Mouse (Mus musculus) heart, embryonic 16.5 days (tissue): ENCODE results near the gene Mvb12b. TPM values are rescaled to one million over a fixed set of nuclear protein-coding genes. Genes with fewer than 3 reads are reported as not detected.

Experiments
- ATAC-seq: fragments of 200-750 bp; cut with Nextera tagmentation; replicated peaks from 2 replicates; pipeline ENCODE4 v1.8.0; 2017; ENCODE audit warnings: moderate number of reproducible peaks; ENCODE audit not compliant: insufficient read depth, low FRiP score; ENCODE audit errors: extremely low read depth
- H3K27ac ChIP-seq: fragments of 300-500 bp; sonication (generic); 2 replicates; pipeline ENCODE4 v1.5.1; 2014; ENCODE audit warnings: mild to moderate bottlenecking, low read length, control low read depth, moderate library complexity
- H3K27me3 ChIP-seq: fragments of 300-500 bp; sonication (generic); 2 replicates; pipeline ENCODE4 v1.6.1; 2014; ENCODE audit warnings: low read length, mixed read lengths; ENCODE audit not compliant: control insufficient read depth, insufficient read depth
- H3K36me3 ChIP-seq: fragments of 300-500 bp; sonication (generic); 2 replicates; pipeline ENCODE4 v1.6.1; 2014; ENCODE audit not compliant: control insufficient read depth, insufficient read depth
- H3K4me1 ChIP-seq: fragments of 300-500 bp; sonication (generic); 2 replicates; pipeline ENCODE4 v1.6.1; 2014; ENCODE audit warnings: low read length, mixed read lengths; ENCODE audit not compliant: control insufficient read depth, insufficient read depth
- H3K4me2 ChIP-seq: fragments of 300-500 bp; sonication (generic); 2 replicates; pipeline ENCODE4 v1.6.1; 2014; ENCODE audit warnings: low read depth, mild to moderate bottlenecking, control low read depth, low read length
- H3K4me3 ChIP-seq: fragments of 300-500 bp; sonication (generic); 2 replicates; pipeline ENCODE4 v1.5.1; 2014; ENCODE audit warnings: mild to moderate bottlenecking, control low read depth, low read length
- H3K9ac ChIP-seq: fragments of 300-500 bp; sonication (generic); 2 replicates; pipeline ENCODE4 v1.6.1; 2014; ENCODE audit warnings: low read length, control low read depth
- H3K9me3 ChIP-seq: fragments of 300-500 bp; sonication (generic); replicated peaks from 2 replicates; pipeline ENCODE4 v1.6.1; 2016; ENCODE audit warnings: low read length; ENCODE audit not compliant: control insufficient read depth
- WGBS: fragments of 180-500 bp; shearing (Covaris S2); extraction: QIAGEN DNeasy Blood & Tissue Kit; methylation state at CpG from one replicate; pipeline ENCODE4 v1.1.7; 2014; 5-methylcytosine and 5-hydroxymethylcytosine counted together
- polyA plus RNA-seq: library from polyadenylated mRNA; unstranded; fragments of >200 nt; fragmentation: Nextera tagmentation; extraction: Ambion mirVana; gene quantifications from 2 replicates; pipeline ENCODE4 v1.2.1, GENCODE M21; 2015

Gene Mvb12b
- 10.1 and 10.9 TPM in 2 replicates for polyA plus RNA-seq

DNA sequence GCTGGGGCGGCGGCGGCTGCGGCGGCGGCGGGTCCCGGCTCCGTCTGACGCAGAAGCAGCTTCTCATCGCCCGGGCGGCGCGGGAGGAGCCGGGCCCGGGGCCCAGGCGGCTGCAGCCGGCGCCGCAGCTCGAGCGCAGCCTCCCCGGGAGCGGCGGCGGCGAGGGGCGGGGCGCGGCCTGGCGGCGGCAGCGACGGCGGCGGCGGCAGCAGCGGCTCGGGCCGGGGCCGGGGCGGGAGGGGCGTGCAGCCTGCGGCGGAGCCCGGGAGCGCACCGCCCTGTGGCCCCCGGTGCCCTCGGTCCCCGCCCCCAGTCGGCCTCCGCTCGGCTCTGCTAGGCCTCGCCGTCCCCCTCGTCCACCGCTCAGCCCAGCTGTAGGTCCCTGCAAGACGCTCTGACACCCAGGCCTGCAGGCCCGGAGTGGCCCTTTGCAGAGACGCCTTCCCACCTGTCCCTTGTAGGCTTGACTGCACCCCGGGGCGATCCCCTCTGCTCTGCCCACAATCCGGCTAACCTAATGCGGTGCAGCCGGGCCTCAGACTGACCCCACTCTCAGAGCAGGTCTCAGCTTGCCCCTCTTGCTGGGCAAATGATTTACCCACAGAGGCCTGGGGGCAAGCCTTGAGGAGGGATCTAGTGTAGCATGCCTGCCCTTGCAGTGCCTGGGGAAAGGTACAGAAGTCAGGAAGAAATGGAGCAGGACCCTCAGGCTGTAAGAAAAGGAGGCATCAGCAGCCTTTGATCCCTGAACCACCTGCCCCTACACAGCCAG, at the start of gene Mvb12b:
Gene Mvb12b, minus strand, starts transcription at position 619 of the 772 bp plus-strand sequence.
- H3K4me1 ChIP-seq: peaks cover 11% of the 10 kb centered on the region
- H3K4me2 ChIP-seq: peak within 1 kb of the TSS; percentile 72
- ATAC-seq: peak; percentile 71
- peak within 1 kb of the TSS; percentile 87 for H3K4me3 ChIP-seq
- H3K9me3 ChIP-seq: no peaks in the 10 kb centered on the region
- H3K36me3 ChIP-seq: no peaks in the 10 kb centered on the region
- no peaks in the 10 kb centered on the region for H3K27me3 ChIP-seq
- H3K9ac ChIP-seq: peak within 1 kb of the TSS; percentile 97
- peak within 1 kb of the TSS; percentile 77 for H3K27ac ChIP-seq
- WGBS: 1% methylated on average over 58 of the region's 67 CpGs

DNA sequence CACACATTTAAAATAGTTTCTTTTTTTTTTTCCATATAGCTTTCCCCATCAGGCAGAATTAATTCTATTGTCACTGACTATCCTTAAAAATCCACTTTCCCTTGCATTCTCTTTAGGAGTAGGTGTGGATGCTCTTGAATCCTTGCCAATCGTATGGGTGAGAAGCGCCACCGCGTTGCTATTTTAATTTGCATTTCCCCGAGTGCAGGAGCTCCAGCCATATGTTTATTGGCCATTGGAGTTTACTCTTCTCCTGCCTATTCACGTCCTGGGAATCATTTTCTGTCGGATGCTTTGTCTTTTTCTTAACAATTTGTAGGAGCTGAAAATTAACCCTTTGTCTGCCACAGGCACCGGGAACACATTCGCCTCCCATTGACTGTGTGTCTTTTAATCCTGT, 48.0 kb upstream of the Mvb12b start:
- 54% methylated on average over 9 of the region's 9 CpGs for WGBS
- ATAC-seq: no peak
- no peaks in the 10 kb centered on the region for H3K4me1 ChIP-seq

DNA sequence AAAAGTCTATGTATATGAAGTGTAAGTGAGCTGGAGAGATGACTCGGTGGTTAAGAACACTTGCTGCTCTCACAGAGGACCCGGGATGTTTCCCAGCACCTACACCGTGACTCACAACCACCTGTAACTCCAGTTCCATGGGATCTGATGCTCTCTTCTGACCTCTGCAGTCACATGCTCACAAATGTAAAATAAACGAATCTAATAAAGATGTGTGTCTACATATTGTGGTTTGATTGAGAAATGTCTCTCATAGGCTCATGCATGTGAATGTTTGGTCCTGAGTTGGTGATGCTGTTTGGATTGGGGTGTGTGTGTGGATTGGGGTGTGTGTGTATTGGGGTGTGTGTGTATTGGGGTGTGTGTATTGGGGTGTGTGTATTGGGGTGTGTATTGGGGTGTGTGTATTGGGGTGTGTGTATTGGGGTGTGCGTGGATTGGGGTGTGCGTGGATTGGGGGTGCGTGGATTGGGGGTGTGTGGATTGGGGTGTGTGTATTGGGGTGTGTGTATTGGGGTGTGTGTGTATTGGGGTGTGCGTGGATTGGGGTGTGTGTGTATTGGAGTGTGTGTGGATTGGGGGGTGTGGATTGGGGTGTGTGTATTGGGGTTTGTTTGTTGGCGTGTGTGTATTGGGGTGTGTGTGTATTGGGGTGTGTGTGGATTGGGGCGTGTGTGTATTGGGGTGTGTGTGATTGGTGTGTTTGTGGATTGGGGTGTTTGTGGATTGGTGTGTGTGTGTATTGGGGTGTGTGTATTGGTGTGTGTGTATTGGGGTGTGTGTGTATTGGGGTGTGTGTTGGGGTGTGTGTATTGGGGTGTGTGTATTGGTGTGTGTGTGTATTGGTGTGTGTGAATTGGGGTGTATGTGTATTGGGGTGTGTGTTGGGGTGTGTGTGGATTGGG, 46.1 kb upstream of the Mvb12b start:
- no peak; the same call in 1 of the 2 replicates for ATAC-seq
- Histone ChIP-seq H3K9me3 (peaks cover 6% of the 10 kb centered on the region), H3K9ac (no peak overlapping the region), H3K4me3 (no peak overlapping the region), H3K27me3 (no peaks in the 10 kb centered on the region), H3K36me3 (no peaks in the 10 kb centered on the region), H3K27ac (no peak overlapping the region), H3K4me1 (no peaks in the 10 kb centered on the region), H3K4me2 (no peak overlapping the region)
- WGBS: 63% methylated on average over 10 of the region's 10 CpGs

More for the DNA sequence above, 48.0 kb upstream of the Mvb12b start:
- Histone ChIP-seq H3K36me3 (no peaks in the 10 kb centered on the region), H3K9me3 (peaks cover 6% of the 10 kb centered on the region), H3K27ac (no peak overlapping the region), H3K4me3 (no peak overlapping the region), H3K4me2 (no peak overlapping the region), H3K27me3 (no peaks in the 10 kb centered on the region), H3K9ac (no peak overlapping the region)

DNA sequence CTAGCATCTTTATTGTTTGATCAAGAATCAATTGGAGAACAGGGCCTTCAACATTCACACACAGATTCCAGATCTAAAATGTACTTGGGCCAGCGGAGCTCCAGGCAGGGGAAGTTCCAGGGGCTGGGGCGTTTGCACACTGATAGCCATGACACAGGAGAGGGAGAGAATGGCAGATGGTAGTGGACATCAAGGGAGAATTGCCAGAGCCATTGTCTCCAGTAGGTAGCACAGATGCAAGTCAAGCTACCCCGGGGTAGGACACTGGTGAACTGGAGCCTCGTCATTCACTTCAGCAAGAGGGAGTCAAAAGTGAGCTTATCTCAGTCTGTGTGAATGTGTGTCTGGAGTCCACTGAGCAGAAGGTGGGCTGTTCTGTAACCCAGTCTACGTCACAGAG, 43.4 kb upstream of the Mvb12b start:
- Histone ChIP-seq H3K9ac (no peak overlapping the region), H3K36me3 (no peaks in the 10 kb centered on the region), H3K27me3 (no peaks in the 10 kb centered on the region), H3K4me1 (no peaks in the 10 kb centered on the region), H3K27ac (no peak overlapping the region), H3K9me3 (peaks cover 6% of the 10 kb centered on the region; the same call in 1 of the 2 replicates), H3K4me3 (no peak overlapping the region), H3K4me2 (no peak overlapping the region)
- WGBS: 55% methylated on average over 5 of the region's 5 CpGs
- no peak for ATAC-seq

DNA sequence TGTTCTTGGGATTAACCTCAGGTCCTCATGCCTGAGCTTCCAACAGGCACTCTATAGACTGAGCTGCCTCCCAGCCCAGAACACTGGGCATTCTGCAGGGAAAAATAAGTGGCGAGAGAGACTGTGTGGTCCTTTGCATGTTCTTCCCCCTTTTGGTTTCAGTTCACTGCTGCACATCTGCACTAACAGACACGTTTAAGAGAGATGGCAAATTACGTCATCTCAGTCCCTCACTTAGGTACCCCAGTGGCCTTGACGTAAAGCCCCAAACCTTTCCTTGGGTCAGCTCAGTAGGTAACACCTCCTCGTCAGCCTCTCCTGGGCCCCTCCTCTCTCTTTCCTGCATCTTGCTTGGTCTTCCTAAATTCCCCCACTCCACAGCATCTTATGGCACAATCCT, 37.5 kb upstream of the Mvb12b start:
- 52% methylated on average over 5 of the region's 5 CpGs for WGBS
- H3K4me1 ChIP-seq: no peaks in the 10 kb centered on the region
- H3K4me2 ChIP-seq: no peak overlapping the region
- H3K9ac ChIP-seq: no peak overlapping the region
- ATAC-seq: no peak
- H3K27me3 ChIP-seq: peaks cover 30% of the 10 kb centered on the region
- no peaks in the 10 kb centered on the region for H3K9me3 ChIP-seq
- H3K27ac ChIP-seq: no peak overlapping the region
- H3K4me3 ChIP-seq: no peak overlapping the region
- H3K36me3 ChIP-seq: no peaks in the 10 kb centered on the region

DNA sequence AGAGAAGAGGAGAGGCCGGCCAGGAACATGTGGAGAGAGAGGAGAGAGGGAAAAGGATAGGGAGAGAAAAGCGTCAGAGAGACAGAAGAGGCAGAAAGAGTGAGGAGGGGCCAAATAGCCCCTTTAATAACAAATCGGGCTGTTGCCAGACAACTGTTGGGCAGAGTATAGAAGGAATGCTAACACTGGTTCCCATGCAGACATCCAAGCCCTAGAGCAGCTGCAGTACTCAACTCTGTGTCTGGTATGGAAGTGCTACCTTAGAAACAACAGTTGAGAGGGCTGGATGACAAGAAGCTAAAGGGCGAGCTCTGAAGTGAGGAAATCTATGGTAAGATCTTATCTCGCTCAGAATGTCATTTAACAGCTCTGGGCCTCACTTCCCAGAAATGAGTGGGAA, 35.7 kb upstream of the Mvb12b start:
- ATAC-seq: no peak
- 48% methylated on average over 5 of the region's 5 CpGs for WGBS
- Histone ChIP-seq H3K27ac (no peak overlapping the region), H3K9me3 (no peaks in the 10 kb centered on the region), H3K27me3 (peaks cover 30% of the 10 kb centered on the region), H3K9ac (no peak overlapping the region), H3K4me1 (peaks cover 6% of the 10 kb centered on the region; the same call in 1 of the 2 replicates), H3K36me3 (no peaks in the 10 kb centered on the region), H3K4me2 (no peak overlapping the region), H3K4me3 (no peak overlapping the region)

DNA sequence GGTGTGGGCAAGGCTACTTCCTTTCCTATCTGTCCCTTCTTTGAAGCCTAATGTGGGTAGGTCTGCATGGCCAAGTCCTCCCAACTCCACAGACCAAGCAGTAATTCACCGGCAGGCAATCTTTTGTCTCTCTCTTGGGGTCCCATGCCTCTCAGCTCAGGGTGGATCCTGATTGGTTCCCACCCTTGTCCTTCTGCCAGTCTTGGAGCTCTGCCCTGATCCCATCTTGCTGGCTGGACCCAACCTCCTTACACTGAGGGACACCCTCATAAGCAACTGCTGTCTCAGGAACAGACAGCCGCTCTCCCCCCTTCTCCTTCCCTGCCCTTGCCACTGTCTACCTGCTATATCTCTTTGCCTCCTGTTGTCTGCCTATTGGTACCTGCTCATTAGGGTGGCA, 34.7 kb upstream of the Mvb12b start:
- Histone ChIP-seq H3K36me3 (no peaks in the 10 kb centered on the region), H3K4me1 (peaks cover 6% of the 10 kb centered on the region; the same call in 1 of the 2 replicates), H3K27me3 (peaks cover 30% of the 10 kb centered on the region), H3K4me2 (no peak overlapping the region), H3K9ac (no peak overlapping the region), H3K9me3 (no peaks in the 10 kb centered on the region; the same call in 1 of the 2 replicates), H3K27ac (no peak overlapping the region), H3K4me3 (no peak overlapping the region)
- no peak for ATAC-seq
- 81% methylated on average over 2 of the region's 2 CpGs for WGBS

DNA sequence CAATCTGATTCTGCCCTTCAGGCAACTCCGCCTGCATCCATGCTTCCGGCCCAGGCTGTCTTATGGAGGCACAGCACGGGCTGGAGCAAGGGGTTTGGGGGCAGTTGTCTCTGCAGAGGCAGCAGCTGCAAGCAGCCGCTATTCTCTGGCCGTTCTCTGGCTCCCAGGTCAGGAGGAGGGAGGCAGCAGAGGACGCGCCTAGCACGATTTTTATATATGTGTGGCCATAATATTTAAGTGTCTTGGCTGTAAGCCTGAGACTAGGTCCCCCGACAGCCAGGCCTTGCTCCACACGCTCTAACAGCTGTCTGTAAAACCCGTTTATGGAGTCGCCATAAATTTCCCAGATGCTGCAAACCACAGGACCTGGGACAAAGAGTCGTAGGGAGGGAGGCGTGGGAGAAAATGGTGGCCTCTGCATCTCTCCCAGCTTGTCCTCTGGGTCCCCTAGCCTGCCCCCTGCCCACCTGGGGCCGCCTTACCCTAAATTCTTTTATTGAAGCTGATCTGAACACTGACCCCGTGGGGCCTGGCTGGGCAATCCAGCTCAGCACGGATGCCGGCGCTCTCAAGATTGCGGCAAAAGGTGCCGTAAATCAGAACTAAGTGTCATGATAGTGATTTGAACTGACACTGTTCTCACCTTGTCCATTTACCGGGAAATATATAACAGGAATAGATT, 32.3 kb upstream of the Mvb12b start:
- Histone ChIP-seq H3K4me3 (peak overlapping the region; percentile 5; the same call in 1 of the 2 replicates), H3K9me3 (no peaks in the 10 kb centered on the region; the same call in 1 of the 2 replicates), H3K27me3 (peaks cover 24% of the 10 kb centered on the region), H3K4me2 (peak overlapping the region; percentile 47), H3K4me1 (peaks cover 6% of the 10 kb centered on the region; the same call in 1 of the 2 replicates), H3K9ac (no peak overlapping the region), H3K36me3 (no peaks in the 10 kb centered on the region), H3K27ac (no peak overlapping the region)
- ATAC-seq: no peak
- WGBS: 30% methylated on average over 22 of the region's 22 CpGs
